Mouse (Mus musculus): ENCODE measurements around the gene Cox16. TPM values are rescaled to one million over a fixed set of nuclear protein-coding genes. Genes with fewer than 3 reads are reported as not detected.
A peak's percentile ranks its signal among the peaks of the same experiment; 100 is the strongest.

Gene Cox16
- polyA plus RNA-seq, 1 experiment from 2014 or later: 122 TPM

GRCm38 (mm10) chr12:81331937-81332874 is 152.7 kb downstream of the Cox16 start:
- Histone ChIP-seq H3K9ac (ENCODE audit: low read length) (peak overlapping the region; percentile 70), H3K27me3 (ENCODE audit: control insufficient read depth, insufficient read depth, low read depth, low read length) (peaks cover 16% of the 10 kb centered on the region), H3K9me3 (ENCODE audit: control insufficient read depth, low read length) (no peaks in the 10 kb centered on the region)

GRCm38 (mm10) chr12:81331046-81331638 is 153.8 kb downstream of the Cox16 start:
- Histone ChIP-seq H3K4me2 (ENCODE audit: low read depth, low read length) (no peak overlapping the region), H3K27me3 (ENCODE audit: control insufficient read depth, insufficient read depth, low read depth, low read length) (peaks cover 16% of the 10 kb centered on the region), H3K4me3 (ENCODE audit: low read length) (no peak overlapping the region), H3K4me1 (replicated peaks; ENCODE audit: control insufficient read depth, insufficient read depth, low read length) (no peaks in the 10 kb centered on the region), H3K27ac (ENCODE audit: low read length) (no peak overlapping the region), H3K9me3 (ENCODE audit: control insufficient read depth, low read length) (no peaks in the 10 kb centered on the region), H3K9ac (ENCODE audit: low read length) (no peak overlapping the region), H3K36me3 (ENCODE audit: control insufficient read depth, insufficient read depth, low read length) (no peaks in the 10 kb centered on the region)
- WGBS: 35% methylated on average over 5 of the region's 5 CpGs
- ATAC-seq (ENCODE audit: low read depth): no peak

More at GRCm38 (mm10) chr12:81331937-81332874, 152.7 kb downstream of the Cox16 start:
- Histone ChIP-seq H3K27ac (ENCODE audit: low read length) (no peak overlapping the region), H3K36me3 (ENCODE audit: control insufficient read depth, insufficient read depth, low read length) (no peaks in the 10 kb centered on the region), H3K4me2 (ENCODE audit: low read depth, low read length) (peak overlapping the region; percentile 96), H3K4me3 (ENCODE audit: low read length) (peak overlapping the region; percentile 63), H3K4me1 (replicated peaks; ENCODE audit: control insufficient read depth, insufficient read depth, low read length) (no peaks in the 10 kb centered on the region)
- WGBS: under 1% methylated on average over 46 of the region's 54 CpGs
- peak; percentile 72 for ATAC-seq (ENCODE audit: low read depth)

GRCm38 (mm10) chr12:81324991-81325390 is 159.9 kb downstream of the Cox16 start:
- Histone ChIP-seq H3K9me3 (ENCODE audit: control insufficient read depth, low read length) (no peaks in the 10 kb centered on the region), H3K27me3 (ENCODE audit: control insufficient read depth, insufficient read depth, low read depth, low read length) (no peaks in the 10 kb centered on the region), H3K4me2 (ENCODE audit: low read depth, low read length) (no peak overlapping the region), H3K4me3 (ENCODE audit: low read length) (no peak overlapping the region), H3K4me1 (replicated peaks; ENCODE audit: control insufficient read depth, insufficient read depth, low read length) (no peaks in the 10 kb centered on the region), H3K27ac (ENCODE audit: low read length) (no peak overlapping the region), H3K9ac (ENCODE audit: low read length) (no peak overlapping the region), H3K36me3 (ENCODE audit: control insufficient read depth, insufficient read depth, low read length) (no peaks in the 10 kb centered on the region)
- no peak for ATAC-seq (ENCODE audit: low read depth)
- 54% methylated on average over 3 of the region's 3 CpGs for WGBS

- 87% methylated on average over 3 of the region's 3 CpGs for WGBS
- H3K9me3 ChIP-seq (ENCODE audit: control insufficient read depth, low read length): no peaks in the 10 kb centered on the region
- H3K9ac ChIP-seq (ENCODE audit: low read length): no peak overlapping the region
- no peak overlapping the region for H3K27ac ChIP-seq (ENCODE audit: low read length)
- no peaks in the 10 kb centered on the region for H3K36me3 ChIP-seq (ENCODE audit: control insufficient read depth, insufficient read depth, low read length)
- no peak overlapping the region for H3K4me3 ChIP-seq (ENCODE audit: low read length)
- ATAC-seq (ENCODE audit: low read depth): no peak
- H3K27me3 ChIP-seq (ENCODE audit: control insufficient read depth, insufficient read depth, low read depth, low read length): no peaks in the 10 kb centered on the region
- H3K4me2 ChIP-seq (ENCODE audit: low read depth, low read length): no peak overlapping the region
- no peaks in the 10 kb centered on the region for H3K4me1 ChIP-seq (replicated peaks; ENCODE audit: control insufficient read depth, insufficient read depth, low read length)
These were observed 160.8 kb downstream of the Cox16 start for GRCm38 (mm10) chr12:81324116-81324515.

GRCm38 (mm10) chr12:81321021-81321420 is 163.9 kb downstream of the Cox16 start:
- WGBS: 79% methylated on average over 1 of the region's 1 CpGs
- H3K4me1 ChIP-seq (replicated peaks; ENCODE audit: control insufficient read depth, insufficient read depth, low read length): no peaks in the 10 kb centered on the region
- no peak overlapping the region for H3K4me3 ChIP-seq (ENCODE audit: low read length)
- no peaks in the 10 kb centered on the region for H3K27me3 ChIP-seq (ENCODE audit: control insufficient read depth, insufficient read depth, low read depth, low read length)
- H3K36me3 ChIP-seq (ENCODE audit: control insufficient read depth, insufficient read depth, low read length): no peaks in the 10 kb centered on the region
- no peaks in the 10 kb centered on the region for H3K9me3 ChIP-seq (ENCODE audit: control insufficient read depth, low read length)
- no peak overlapping the region for H3K27ac ChIP-seq (ENCODE audit: low read length)
- H3K4me2 ChIP-seq (ENCODE audit: low read depth, low read length): no peak overlapping the region
- ATAC-seq (ENCODE audit: low read depth): no peak
- H3K9ac ChIP-seq (ENCODE audit: low read length): no peak overlapping the region

GRCm38 (mm10) chr12:81317811-81318210 is 167.1 kb downstream of the Cox16 start:
- ATAC-seq (ENCODE audit: low read depth): no peak
- no peak overlapping the region for H3K4me3 ChIP-seq (ENCODE audit: low read length)
- H3K9ac ChIP-seq (ENCODE audit: low read length): no peak overlapping the region
- H3K27ac ChIP-seq (ENCODE audit: low read length): no peak overlapping the region
- WGBS: 44% methylated on average over 2 of the region's 2 CpGs
- no peaks in the 10 kb centered on the region for H3K27me3 ChIP-seq (ENCODE audit: control insufficient read depth, insufficient read depth, low read depth, low read length)
- no peaks in the 10 kb centered on the region for H3K9me3 ChIP-seq (ENCODE audit: control insufficient read depth, low read length)
- H3K4me1 ChIP-seq (replicated peaks; ENCODE audit: control insufficient read depth, insufficient read depth, low read length): no peaks in the 10 kb centered on the region
- no peak overlapping the region for H3K4me2 ChIP-seq (ENCODE audit: low read depth, low read length)
- no peaks in the 10 kb centered on the region for H3K36me3 ChIP-seq (ENCODE audit: control insufficient read depth, insufficient read depth, low read length)

GRCm38 (mm10) chr12:81315953-81316352 is 169.0 kb downstream of the Cox16 start:
- Histone ChIP-seq H3K4me2 (ENCODE audit: low read depth, low read length) (no peak overlapping the region), H3K27ac (ENCODE audit: low read length) (no peak overlapping the region), H3K27me3 (ENCODE audit: control insufficient read depth, insufficient read depth, low read depth, low read length) (no peaks in the 10 kb centered on the region), H3K4me1 (replicated peaks; ENCODE audit: control insufficient read depth, insufficient read depth, low read length) (no peaks in the 10 kb centered on the region), H3K9me3 (ENCODE audit: control insufficient read depth, low read length) (no peaks in the 10 kb centered on the region), H3K9ac (ENCODE audit: low read length) (no peak overlapping the region), H3K4me3 (ENCODE audit: low read length) (no peak overlapping the region), H3K36me3 (ENCODE audit: control insufficient read depth, insufficient read depth, low read length) (no peaks in the 10 kb centered on the region)
- ATAC-seq (ENCODE audit: low read depth): no peak
- 86% methylated on average over 5 of the region's 5 CpGs for WGBS

Other genes with a start within 250 kb of the Cox16 start
- gene Slc8a3, start 151.9 kb downstream of the Cox16 start, polyA plus RNA-seq (2015; fragmentation: Nextera tagmentation; extraction: Ambion mirVana): 0.69 and 0.72 TPM in 2 replicates
- 0.21 and 0.33 TPM in 2 replicates for gene Gm4787, start 105.7 kb downstream of the Cox16 start, polyA plus RNA-seq (2015; fragmentation: Nextera tagmentation; extraction: Ambion mirVana)
- gene Adam4, start 63.2 kb downstream of the Cox16 start, polyA plus RNA-seq (2015; fragmentation: Nextera tagmentation; extraction: Ambion mirVana): 0.53 and 0.58 TPM in 2 replicates
- 25.3 and 27.6 TPM in 2 replicates for gene Gm20498, start 47.8 kb upstream of the Cox16 start, polyA plus RNA-seq (2015; fragmentation: Nextera tagmentation; extraction: Ambion mirVana)
- 34.6 and 41.6 TPM in 2 replicates for gene Synj2bp, start 47.8 kb upstream of the Cox16 start, polyA plus RNA-seq (2015; fragmentation: Nextera tagmentation; extraction: Ambion mirVana)
- gene Adam21, start 83.3 kb upstream of the Cox16 start, polyA plus RNA-seq (2015; fragmentation: Nextera tagmentation; extraction: Ambion mirVana): 0.23 and 0.25 TPM in 2 replicates
- gene Med6, start 109.9 kb upstream of the Cox16 start, polyA plus RNA-seq (2015; fragmentation: Nextera tagmentation; extraction: Ambion mirVana): 58.5 and 61.9 TPM in 2 replicates
- gene Ttc9, start 146.1 kb upstream of the Cox16 start, polyA plus RNA-seq (2015; fragmentation: Nextera tagmentation; extraction: Ambion mirVana): 4.9 and 6.5 TPM in 2 replicates

Data from lung, embryonic 16.5 days (tissue).